Mouse (Mus musculus): ENCODE data around the gene Intu. TPM values are rescaled to one million over a fixed set of nuclear protein-coding genes. Genes with fewer than 3 reads are reported as not detected.

Gene Intu
- polyA plus RNA-seq, 1 experiment from 2014 or later = 3.7 TPM

Small RNA genes within 50 kb of the gene (microRNA-seq; reads per million reads assigned to microRNA genes)
- gene Gm23810 = not detected

Other genes starting within 250 kb of the Intu start
- 0.64 and 0.95 TPM in 2 replicates for gene Slc25a31, start 177.6 kb downstream of the Intu start, polyA plus RNA-seq (2015; fragmentation: Nextera tagmentation; extraction: Ambion mirVana)
- 35.7 and 37.7 TPM in 2 replicates for gene Hspa4l, start 213.2 kb downstream of the Intu start, polyA plus RNA-seq (2015; fragmentation: Nextera tagmentation; extraction: Ambion mirVana)